Mouse (Mus musculus) liver, embryonic 14.5 days (tissue): ENCODE measurements at regions not wholly inside any gene's neighbourhood (a gene's known extent, or its start where the extent isn't known, plus 50 kb on each side); places are given as distances from the start of the nearest gene placed in this dataset.

ENCODE experiments used
- ATAC-seq: fragments of 200-750 bp; cut with Nextera tagmentation; 2 replicates; pipeline ENCODE4 v1.8.0; 2017; ENCODE audit warnings: moderate number of reproducible peaks, mild to moderate bottlenecking, moderate library complexity; ENCODE audit not compliant: insufficient read depth
- DNase-seq, 3 experiments: peaks; one replicate each; pipeline ENCODE4 v3.0.0-alpha.2; 2012 to 2013; ENCODE audit warnings: low read depth in 3 of 3, low spot score in 3 of 3
- H3K27ac ChIP-seq: fragments of 300-500 bp; sonication (generic); 2 replicates; pipeline ENCODE4 v1.5.1; 2014; ENCODE audit warnings: moderate library complexity, mild to moderate bottlenecking, control low read depth, inconsistent platforms
- H3K27me3 ChIP-seq: fragments of 300-500 bp; sonication (generic); 2 replicates; pipeline ENCODE4 v1.6.1; 2014; ENCODE audit warnings: mild to moderate bottlenecking, low read length, moderate library complexity; ENCODE audit not compliant: control insufficient read depth, insufficient read depth
- H3K36me3 ChIP-seq: fragments of 300-500 bp; sonication (generic); replicated peaks from 2 replicates; pipeline ENCODE4 v1.6.1; 2014; ENCODE audit warnings: low read depth; ENCODE audit not compliant: control insufficient read depth, insufficient read depth
- H3K4me1 ChIP-seq, 2 experiments: fragments of 200-500 bp in 1 of 2; fragments of 300-500 bp in 1 of 2; sonication (generic) in 1 of 2; replicated peaks; 2 replicates each; pipeline ENCODE4 v1.6.1; 2012 to 2014; ENCODE audit warnings: antibody characterized with exemption in 1 of 2, inconsistent platforms in 1 of 2, low read length in 1 of 2; ENCODE audit not compliant: control insufficient read depth in 2 of 2, insufficient read depth in 2 of 2
- H3K4me2 ChIP-seq: fragments of 300-500 bp; sonication (generic); 2 replicates; pipeline ENCODE4 v1.6.1; 2014; ENCODE audit warnings: low read depth, mild to moderate bottlenecking, control low read depth, moderate library complexity
- H3K4me3 ChIP-seq, 2 experiments: fragments of 200-500 bp in 1 of 2; fragments of 300-500 bp in 1 of 2; sonication (generic) in 1 of 2; 2 replicates each; pipeline ENCODE4 v1.5.1; 2012 to 2014; ENCODE audit warnings: low read depth in 2 of 2, low read length in 2 of 2, mild to moderate bottlenecking in 2 of 2, control low read depth in 1 of 2, inconsistent platforms in 1 of 2, moderate library complexity in 1 of 2; ENCODE audit not compliant: insufficient read depth in 1 of 2
- H3K9ac ChIP-seq: fragments of 300-500 bp; sonication (generic); replicated peaks from 2 replicates; pipeline ENCODE4 v1.6.1; 2014; ENCODE audit warnings: mild to moderate bottlenecking, control low read depth, moderate library complexity
- H3K9me3 ChIP-seq: fragments of 300-500 bp; sonication (generic); 2 replicates; pipeline ENCODE4 v1.6.1; 2016; ENCODE audit warnings: low read length, mixed read lengths; ENCODE audit not compliant: control insufficient read depth
- CTCF ChIP-seq: IDR thresholded peaks from 2 replicates; pipeline ENCODE4 v1.5.1; 2016; ENCODE audit warnings: antibody characterized with exemption, low read depth, control low read depth
- EP300 ChIP-seq: IDR thresholded peaks from 2 replicates; pipeline ENCODE4 v1.6.1; 2016; ENCODE audit warnings: antibody characterized with exemption, low read depth
- WGBS: fragments of 180-500 bp; shearing (Covaris S2); extraction: QIAGEN DNeasy Blood & Tissue Kit; methylation state at CpG from one replicate; pipeline ENCODE4 v1.1.7; 2014; ENCODE audit not compliant: insufficient replicate concordance; 5-methylcytosine and 5-hydroxymethylcytosine counted together

DNA sequence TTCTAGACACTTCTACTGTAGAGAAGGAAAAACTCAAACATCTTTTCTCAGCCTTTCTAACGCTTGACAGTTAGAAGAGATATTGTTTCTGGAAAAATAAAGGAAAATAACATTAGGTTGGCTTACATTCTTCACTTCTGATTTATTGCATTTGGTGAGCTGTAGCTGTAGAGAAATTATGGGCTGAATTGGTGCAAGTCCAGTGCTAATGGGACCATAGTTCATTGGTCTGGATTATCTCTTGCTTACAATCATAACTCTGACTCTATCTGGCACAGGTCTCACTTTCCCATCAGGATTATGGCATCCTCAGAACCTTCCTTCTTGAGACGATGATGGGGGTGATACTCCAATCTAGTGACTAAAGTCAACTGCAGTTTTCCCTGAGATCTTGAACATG is 937.7 kb upstream of the Lcorl start:
- DNase-seq (no peak), ATAC-seq (no peak)
- no peaks in the 10 kb centered on the region for H3K4me1 ChIP-seq
- no peak overlapping the region for H3K9ac ChIP-seq
- H3K4me3 ChIP-seq, result no peak overlapping the region
- H3K36me3 ChIP-seq, result no peaks in the 10 kb centered on the region
- H3K4me2 ChIP-seq, result no peak overlapping the region
- TF ChIP-seq EP300, result no peak
- TF ChIP-seq CTCF, result no peak
- 66% methylated on average over 2 of the region's 2 CpGs for WGBS
- no peaks in the 10 kb centered on the region for H3K27me3 ChIP-seq
- H3K9me3 ChIP-seq, result no peaks in the 10 kb centered on the region
- no peak overlapping the region for H3K27ac ChIP-seq

GRCm38 (mm10) chr5:46794028-46794705 is 936.8 kb upstream of the Lcorl start:
- Histone ChIP-seq H3K27ac (no peak overlapping the region), H3K27me3 (no peaks in the 10 kb centered on the region), H3K36me3 (no peaks in the 10 kb centered on the region), H3K4me1 (no peaks in the 10 kb centered on the region), H3K4me2 (no peak overlapping the region), H3K9ac (no peak overlapping the region), H3K9me3 (no peaks in the 10 kb centered on the region), H3K4me3 (no peak overlapping the region)
- DNase-seq (no peak), ATAC-seq (no peak)
- TF ChIP-seq EP300, result no peak
- no peak for TF ChIP-seq CTCF
- 31% methylated on average over 7 of the region's 7 CpGs for WGBS

- Histone ChIP-seq H3K4me3 (no peak overlapping the region), H3K4me1 (no peaks in the 10 kb centered on the region), H3K27me3 (no peaks in the 10 kb centered on the region), H3K4me2 (no peak overlapping the region), H3K9ac (no peak overlapping the region), H3K9me3 (no peaks in the 10 kb centered on the region), H3K27ac (no peak overlapping the region), H3K36me3 (no peaks in the 10 kb centered on the region)
- ATAC-seq (no peak), DNase-seq (no peak)
- 58% methylated on average over 3 of the region's 3 CpGs for WGBS
- no peak for TF ChIP-seq CTCF
- no peak for TF ChIP-seq EP300
Measured at GRCm38 (mm10) chr5:46791051-46791450, 933.6 kb upstream of the Lcorl start.

GRCm38 (mm10) chr5:46790536-46790935 is 933.1 kb upstream of the Lcorl start:
- WGBS, result 62% methylated on average over 3 of the region's 3 CpGs
- ATAC-seq, result no peak

GRCm38 (mm10) chr5:46787079-46787478 is 929.7 kb upstream of the Lcorl start:
- ATAC-seq (no peak), DNase-seq (no peak)
- H3K36me3 ChIP-seq, result no peaks in the 10 kb centered on the region
- WGBS, result 62% methylated on average over 3 of the region's 3 CpGs
- no peak overlapping the region for H3K9ac ChIP-seq
- TF ChIP-seq CTCF (no peak), EP300 (no peak)
- H3K4me1 ChIP-seq, result no peaks in the 10 kb centered on the region
- H3K27me3 ChIP-seq, result no peaks in the 10 kb centered on the region
- H3K4me2 ChIP-seq, result no peak overlapping the region
- no peak overlapping the region for H3K27ac ChIP-seq
- H3K4me3 ChIP-seq, result no peak overlapping the region
- H3K9me3 ChIP-seq, result no peaks in the 10 kb centered on the region

More at GRCm38 (mm10) chr5:46790536-46790935, 933.1 kb upstream of the Lcorl start:
- Histone ChIP-seq H3K36me3 (no peaks in the 10 kb centered on the region), H3K4me2 (no peak overlapping the region), H3K9ac (no peak overlapping the region), H3K4me3 (no peak overlapping the region), H3K4me1 (no peaks in the 10 kb centered on the region), H3K27ac (no peak overlapping the region), H3K27me3 (no peaks in the 10 kb centered on the region), H3K9me3 (no peaks in the 10 kb centered on the region)
- DNase-seq, result no peak
- TF ChIP-seq CTCF, result no peak
- TF ChIP-seq EP300, result no peak
